Mouse (Mus musculus) ES-Bruce4 (cell line): ENCODE results near the gene Ldlrad3. TPM values are rescaled to one million over a fixed set of nuclear protein-coding genes. Genes with fewer than 3 reads are reported as not detected.

Experiments
- H3K27ac ChIP-seq: 2 replicates; pipeline ENCODE4 v1.5.1; 2012; ENCODE audit warnings: low read length, inconsistent platforms; ENCODE audit not compliant: insufficient read depth
- H3K27me3 ChIP-seq: 2 replicates; pipeline ENCODE4 v1.6.1; 2012; ENCODE audit warnings: mild to moderate bottlenecking, low read length, inconsistent platforms; ENCODE audit not compliant: control insufficient read depth, poor library complexity, insufficient read depth, severe bottlenecking
- H3K36me3 ChIP-seq: 2 replicates; pipeline ENCODE4 v1.6.1; 2012; ENCODE audit warnings: inconsistent platforms, mild to moderate bottlenecking, low read length, moderate library complexity; ENCODE audit not compliant: control insufficient read depth, poor library complexity, insufficient read depth, severe bottlenecking
- H3K4me1 ChIP-seq: one replicate; pipeline ENCODE4 v1.8.1; 2011; ENCODE audit warnings: low read length; ENCODE audit not compliant: control insufficient read depth, insufficient read depth
- H3K4me3 ChIP-seq: 2 replicates; pipeline ENCODE4 v1.5.1; 2011; ENCODE audit warnings: low read depth, mild to moderate bottlenecking, low read length
- H3K9ac ChIP-seq: 2 replicates; pipeline ENCODE4 v1.6.1; 2012; ENCODE audit warnings: low read depth, mild to moderate bottlenecking, inconsistent platforms; ENCODE audit not compliant: poor library complexity, severe bottlenecking
- H3K9me3 ChIP-seq: replicated peaks from 2 replicates; pipeline ENCODE4 v1.6.1; 2012; ENCODE audit warnings: mild to moderate bottlenecking, low read length, inconsistent platforms; ENCODE audit not compliant: control insufficient read depth, poor library complexity, insufficient read depth, severe bottlenecking
- CTCF ChIP-seq: IDR thresholded peaks from one replicate; pipeline ENCODE4 v1.8.1; 2011; ENCODE audit warnings: low read depth, low read length
- EP300 ChIP-seq: IDR thresholded peaks from 2 replicates; pipeline ENCODE4 v1.6.1; 2011; ENCODE audit warnings: low read depth, low read length; ENCODE audit not compliant: insufficient read depth
- POLR2A ChIP-seq: IDR thresholded peaks from one replicate; pipeline ENCODE4 v1.8.1; 2011; ENCODE audit warnings: low read length; ENCODE audit not compliant: insufficient read depth
- polyA plus RNA-seq: library from polyadenylated mRNA; stranded (reverse); fragments of >200 nt; gene quantifications from 2 replicates; pipeline ENCODE4 v1.2.4, GENCODE M21; 2011; ENCODE audit warnings: low read depth; ENCODE audit not compliant: missing spikeins, insufficient read depth, insufficient read length

Ldlrad3 gene
- polyA plus RNA-seq, 1 experiment = 15.7 TPM

- Histone ChIP-seq H3K4me1 (peaks cover 11% of the 10 kb centered on the region), H3K4me3 (no peak overlapping the region), H3K27ac (no peak overlapping the region)
Observed at GRCm38 (mm10) chr2:102134510-102135262, 51.5 kb downstream of the Ldlrad3 start.

GRCm38 (mm10) chr2:102132945-102133558 is 53.1 kb downstream of the Ldlrad3 start:
- Histone ChIP-seq H3K4me1 (peaks cover 18% of the 10 kb centered on the region), H3K27ac (no peak overlapping the region)

More at GRCm38 (mm10) chr2:102134510-102135262, 51.5 kb downstream of the Ldlrad3 start:
- Histone ChIP-seq H3K36me3 (no peaks in the 10 kb centered on the region), H3K9ac (no peak overlapping the region), H3K9me3 (no peaks in the 10 kb centered on the region), H3K27me3 (no peaks in the 10 kb centered on the region)
- TF ChIP-seq CTCF = no peak
- TF ChIP-seq POLR2A = no peak
- no peak for TF ChIP-seq EP300

GRCm38 (mm10) chr2:102130198-102130845 is 55.9 kb downstream of the Ldlrad3 start:
- Histone ChIP-seq H3K4me1 (peaks cover 23% of the 10 kb centered on the region), H3K27ac (no peak overlapping the region), H3K36me3 (no peaks in the 10 kb centered on the region)

More at GRCm38 (mm10) chr2:102132945-102133558, 53.1 kb downstream of the Ldlrad3 start:
- Histone ChIP-seq H3K4me3 (no peak overlapping the region), H3K27me3 (no peaks in the 10 kb centered on the region), H3K9ac (no peak overlapping the region), H3K9me3 (no peaks in the 10 kb centered on the region), H3K36me3 (no peaks in the 10 kb centered on the region)
- TF ChIP-seq EP300 (no peak), CTCF (no peak), POLR2A (no peak)

GRCm38 (mm10) chr2:102129235-102129634 is 57.0 kb downstream of the Ldlrad3 start:
- Histone ChIP-seq H3K27ac (no peak overlapping the region), H3K4me3 (no peak overlapping the region), H3K36me3 (no peaks in the 10 kb centered on the region), H3K27me3 (no peaks in the 10 kb centered on the region), H3K9ac (no peak overlapping the region), H3K9me3 (no peaks in the 10 kb centered on the region), H3K4me1 (peaks cover 23% of the 10 kb centered on the region)
- TF ChIP-seq POLR2A (no peak), EP300 (no peak), CTCF (no peak)

More at GRCm38 (mm10) chr2:102130198-102130845, 55.9 kb downstream of the Ldlrad3 start:
- H3K4me3 ChIP-seq = no peak overlapping the region
- H3K27me3 ChIP-seq = no peaks in the 10 kb centered on the region
- TF ChIP-seq EP300 (peak; percentile 70; the same call in 1 of the 2 replicates), POLR2A (no peak), CTCF (no peak)
- H3K9me3 ChIP-seq = no peaks in the 10 kb centered on the region
- H3K9ac ChIP-seq = no peak overlapping the region

- TF ChIP-seq CTCF = no peak
- no peak for TF ChIP-seq POLR2A
- TF ChIP-seq EP300 = no peak
- Histone ChIP-seq H3K9me3 (no peaks in the 10 kb centered on the region), H3K27me3 (no peaks in the 10 kb centered on the region), H3K4me1 (peaks cover 25% of the 10 kb centered on the region), H3K27ac (no peak overlapping the region), H3K9ac (no peak overlapping the region), H3K36me3 (no peaks in the 10 kb centered on the region), H3K4me3 (no peak overlapping the region)
Observed at GRCm38 (mm10) chr2:102128500-102129030, 57.6 kb downstream of the Ldlrad3 start.
